Mouse (Mus musculus): ENCODE measurements around the gene Lrrc45. TPM values are rescaled to one million over a fixed set of nuclear protein-coding genes. Genes with fewer than 3 reads are reported as not detected.
A peak's percentile ranks its signal among the peaks of the same experiment; 100 is the strongest.
"Not testable (repeated sequence)": the region's sequence is repeated elsewhere in the genome, so short reads cannot be mapped to it uniquely, and the experiment has no call there.

The Lrrc45 gene
- polyA plus RNA-seq, 1 experiment = 13.5 TPM

GRCm38 (mm10) chr11:120761811-120762671 lies 48.3 kb downstream of the Lrrc45 start:
- Histone ChIP-seq H3K36me3 (ENCODE audit: control insufficient read depth, insufficient read depth) (no peaks in the 10 kb centered on the region), H3K79me2 (ENCODE audit: control insufficient read depth, insufficient read depth) (no peaks in the 10 kb centered on the region), H3K27me3 (ENCODE audit: control insufficient read depth, insufficient read depth, insufficient read length) (no peaks in the 10 kb centered on the region), H3K4me3 (ENCODE audit: insufficient read depth, poor library complexity, severe bottlenecking) (no peak overlapping the region), H3K79me3 (ENCODE audit: low read depth) (no peaks in the 10 kb centered on the region), H3ac (ENCODE audit: control insufficient read depth, insufficient read length, low read depth) (no peak overlapping the region)
- no peak for TF ChIP-seq MYOD1 (IDR thresholded peaks at IDR 0.05; ENCODE audit: control insufficient read depth, insufficient read length, low read depth)
- TF ChIP-seq CTCF (IDR thresholded peaks at IDR 0.05; ENCODE audit: control insufficient read depth, insufficient read depth, insufficient read length) = no peak
- no peak for TF ChIP-seq USF1 (IDR thresholded peaks at IDR 0.05; ENCODE audit: low read depth)
- no peak for TF ChIP-seq FOSL1 (IDR thresholded peaks at IDR 0.05; ENCODE audit: insufficient read depth, low read length, poor library complexity, severe bottlenecking)
- TF ChIP-seq CEBPB (IDR thresholded peaks at IDR 0.05; ENCODE audit: low read depth) = no peak
- peak; percentile 52 for TF ChIP-seq MAX (IDR thresholded peaks at IDR 0.05)
- TF ChIP-seq MYOG (IDR thresholded peaks at IDR 0.05; ENCODE audit: control insufficient read depth, extremely low read depth, insufficient read length) = no peak

- H3K79me2 ChIP-seq (ENCODE audit: control insufficient read depth, insufficient read depth); H3ac ChIP-seq (ENCODE audit: control insufficient read depth, insufficient read length, low read depth); H3K36me3 ChIP-seq (ENCODE audit: control insufficient read depth, insufficient read depth); H3K27me3 ChIP-seq (ENCODE audit: control insufficient read depth, insufficient read depth, insufficient read length); H3K79me3 ChIP-seq (ENCODE audit: low read depth); H3K4me3 ChIP-seq (ENCODE audit: insufficient read depth, poor library complexity, severe bottlenecking): not testable (repeated sequence)
Observed at GRCm38 (mm10) chr11:120762672-120763041, 48.9 kb downstream of the Lrrc45 start, which contains the start of gene Hmga1b. Gene Hmga1b (plus strand): TSS chr11:120762794.

- not testable (repeated sequence) for H3K79me2 ChIP-seq (ENCODE audit: control insufficient read depth, insufficient read depth); H3K79me3 ChIP-seq (ENCODE audit: low read depth); H3K4me3 ChIP-seq (ENCODE audit: insufficient read depth, poor library complexity, severe bottlenecking); H3K27me3 ChIP-seq (ENCODE audit: control insufficient read depth, insufficient read depth, insufficient read length); H3K36me3 ChIP-seq (ENCODE audit: control insufficient read depth, insufficient read depth); H3ac ChIP-seq (ENCODE audit: control insufficient read depth, insufficient read length, low read depth)
Observed at GRCm38 (mm10) chr11:120763121-120763999, 49.6 kb downstream of the Lrrc45 start.

- not testable (repeated sequence) for H3ac ChIP-seq (ENCODE audit: control insufficient read depth, insufficient read length, low read depth); H3K79me3 ChIP-seq (ENCODE audit: low read depth); H3K4me3 ChIP-seq (ENCODE audit: insufficient read depth, poor library complexity, severe bottlenecking); H3K79me2 ChIP-seq (ENCODE audit: control insufficient read depth, insufficient read depth); H3K36me3 ChIP-seq (ENCODE audit: control insufficient read depth, insufficient read depth); H3K27me3 ChIP-seq (ENCODE audit: control insufficient read depth, insufficient read depth, insufficient read length)
Observed at GRCm38 (mm10) chr11:120767023-120767422, 53.3 kb downstream of the Lrrc45 start.

GRCm38 (mm10) chr11:120768206-120768605 lies 54.5 kb downstream of the Lrrc45 start:
- H3K36me3 ChIP-seq (ENCODE audit: control insufficient read depth, insufficient read depth) = no peaks in the 10 kb centered on the region
- H3K4me3 ChIP-seq (ENCODE audit: insufficient read depth, poor library complexity, severe bottlenecking) = no peak overlapping the region
- H3K27me3 ChIP-seq (ENCODE audit: control insufficient read depth, insufficient read depth, insufficient read length) = no peaks in the 10 kb centered on the region
- no peaks in the 10 kb centered on the region for H3K79me2 ChIP-seq (ENCODE audit: control insufficient read depth, insufficient read depth)
- TF ChIP-seq USF1 (IDR thresholded peaks at IDR 0.05; ENCODE audit: low read depth) = no peak
- TF ChIP-seq MYOD1 (IDR thresholded peaks at IDR 0.05; ENCODE audit: control insufficient read depth, insufficient read length, low read depth) = no peak
- no peak for TF ChIP-seq MYOG (IDR thresholded peaks at IDR 0.05; ENCODE audit: control insufficient read depth, extremely low read depth, insufficient read length)
- TF ChIP-seq FOSL1 (IDR thresholded peaks at IDR 0.05; ENCODE audit: insufficient read depth, low read length, poor library complexity, severe bottlenecking) = no peak
- no peak for TF ChIP-seq MAX (IDR thresholded peaks at IDR 0.05)
- no peak for TF ChIP-seq CEBPB (IDR thresholded peaks at IDR 0.05; ENCODE audit: low read depth)
- no peak for TF ChIP-seq CTCF (IDR thresholded peaks at IDR 0.05; ENCODE audit: control insufficient read depth, insufficient read depth, insufficient read length)
- no peak overlapping the region for H3ac ChIP-seq (ENCODE audit: control insufficient read depth, insufficient read length, low read depth)
- H3K79me3 ChIP-seq (ENCODE audit: low read depth) = no peaks in the 10 kb centered on the region

Other genes with a start within 250 kb of the Lrrc45 start
- gene Arl16, start 246.3 kb upstream of the Lrrc45 start, polyA plus RNA-seq (2012; fragmentation: generic; extraction: Trizol) = 26.4 TPM
- 338 TPM for gene Mrpl12, start 229.3 kb upstream of the Lrrc45 start, polyA plus RNA-seq (2012; fragmentation: generic; extraction: Trizol)
- 154 TPM for gene Slc25a10, start 222.1 kb upstream of the Lrrc45 start, polyA plus RNA-seq (2012; fragmentation: generic; extraction: Trizol)
- not detected for gene Gcgr, start 183.2 kb upstream of the Lrrc45 start, polyA plus RNA-seq (2012; fragmentation: generic; extraction: Trizol)
- 90.7 TPM for gene Mcrip1, start 164.2 kb upstream of the Lrrc45 start, polyA plus RNA-seq (2012; fragmentation: generic; extraction: Trizol)
- 0.12 TPM for gene Ppp1r27, start 162.8 kb upstream of the Lrrc45 start, polyA plus RNA-seq (2012; fragmentation: generic; extraction: Trizol)
- gene P4hb, start 140.7 kb upstream of the Lrrc45 start, polyA plus RNA-seq (2012; fragmentation: generic; extraction: Trizol) = 519 TPM
- 1,072 TPM for gene Arhgdia, start 132.3 kb upstream of the Lrrc45 start, polyA plus RNA-seq (2012; fragmentation: generic; extraction: Trizol)
- gene Alyref, start 115.6 kb upstream of the Lrrc45 start, polyA plus RNA-seq (2012; fragmentation: generic; extraction: Trizol) = 218 TPM
- 254 TPM for gene Anapc11, start 115.5 kb upstream of the Lrrc45 start, polyA plus RNA-seq (2012; fragmentation: generic; extraction: Trizol)
- gene Npb, start 105.4 kb upstream of the Lrrc45 start, polyA plus RNA-seq (2012; fragmentation: generic; extraction: Trizol) = not detected
- 51.5 TPM for gene Pcyt2, start 96.0 kb upstream of the Lrrc45 start, polyA plus RNA-seq (2012; fragmentation: generic; extraction: Trizol)
- 21.9 TPM for gene Sirt7, start 88.7 kb upstream of the Lrrc45 start, polyA plus RNA-seq (2012; fragmentation: generic; extraction: Trizol)
- 33.3 TPM for gene Mafg, start 80.3 kb upstream of the Lrrc45 start, polyA plus RNA-seq (2012; fragmentation: generic; extraction: Trizol)
- 16.1 TPM for gene Pycr1, start 70.2 kb upstream of the Lrrc45 start, polyA plus RNA-seq (2012; fragmentation: generic; extraction: Trizol)
- not detected for gene Myadml2, start 65.8 kb upstream of the Lrrc45 start, polyA plus RNA-seq (2012; fragmentation: generic; extraction: Trizol)
- gene Notum, start 52.8 kb upstream of the Lrrc45 start, polyA plus RNA-seq (2012; fragmentation: generic; extraction: Trizol) = 0.43 TPM
- 66.0 TPM for gene Aspscr1, start 41.0 kb upstream of the Lrrc45 start, polyA plus RNA-seq (2012; fragmentation: generic; extraction: Trizol)
- 57.6 TPM for gene Cenpx, start 187 bp upstream of the Lrrc45 start, polyA plus RNA-seq (2012; fragmentation: generic; extraction: Trizol)
- 2.5 TPM for gene Rac3, start 7.5 kb downstream of the Lrrc45 start, polyA plus RNA-seq (2012; fragmentation: generic; extraction: Trizol)
- 15.4 TPM for gene Dcxr, start 13.4 kb downstream of the Lrrc45 start, polyA plus RNA-seq (2012; fragmentation: generic; extraction: Trizol)
- 51.7 TPM for gene Cbr2, start 18.2 kb downstream of the Lrrc45 start, polyA plus RNA-seq (2012; fragmentation: generic; extraction: Trizol)
- gene Hmga1b, start 48.9 kb downstream of the Lrrc45 start, polyA plus RNA-seq (2012; fragmentation: generic; extraction: Trizol) = 774 TPM
- gene Rfng, start 70.3 kb downstream of the Lrrc45 start, polyA plus RNA-seq (2012; fragmentation: generic; extraction: Trizol) = 17.6 TPM
- 187 TPM for gene Gps1, start 70.3 kb downstream of the Lrrc45 start, polyA plus RNA-seq (2012; fragmentation: generic; extraction: Trizol)
- 64.7 TPM for gene Dus1l, start 82.5 kb downstream of the Lrrc45 start, polyA plus RNA-seq (2012; fragmentation: generic; extraction: Trizol)
- 199 TPM for gene Fasn, start 110.6 kb downstream of the Lrrc45 start, polyA plus RNA-seq (2012; fragmentation: generic; extraction: Trizol)
- gene Ccdc57, start 218.9 kb downstream of the Lrrc45 start, polyA plus RNA-seq (2012; fragmentation: generic; extraction: Trizol) = 1.1 TPM
- 0.89 TPM for gene Slc16a3, start 234.6 kb downstream of the Lrrc45 start, polyA plus RNA-seq (2012; fragmentation: generic; extraction: Trizol)

Data from C2C12 (cell line).